Mouse (Mus musculus) liver, adult 2 months (tissue): ENCODE data around the gene Cmtm1.

Source experiments
- CTCF ChIP-seq: fragments of 200-500 bp; IDR thresholded peaks from 2 replicates; pipeline ENCODE4 v1.5.1; 2011; ENCODE audit warnings: low read depth, low read length, control low read depth
- POLR2A ChIP-seq: fragments of 200-500 bp; IDR thresholded peaks from 2 replicates; pipeline ENCODE4 v1.6.1; 2011; ENCODE audit warnings: low read length, control low read depth; ENCODE audit not compliant: insufficient read depth; ENCODE audit errors: extremely low read depth

DNA sequence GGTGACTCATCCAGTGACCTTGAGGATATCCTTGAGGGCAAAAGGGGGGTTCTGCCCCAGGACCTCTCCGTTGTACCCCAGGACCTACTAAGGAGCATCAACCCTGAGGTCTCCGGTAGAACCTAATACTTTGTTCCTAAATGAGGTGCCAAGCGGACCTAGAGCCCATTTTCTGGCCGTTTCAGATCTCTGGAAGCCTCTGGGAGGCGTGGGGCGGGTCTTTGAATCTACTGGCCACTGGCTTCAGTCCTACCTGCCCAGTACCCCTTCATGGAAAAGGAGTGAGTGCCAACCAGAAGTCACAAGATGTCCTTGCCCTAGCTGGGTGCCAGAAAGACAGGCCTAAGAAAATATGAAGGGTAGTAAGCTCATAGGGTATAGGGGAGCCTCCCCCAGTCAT, 31.7 kb upstream of the Cmtm1 start:
- TF ChIP-seq CTCF = no peak
- no peak for TF ChIP-seq POLR2A
